Mouse (Mus musculus) gastrocnemius, adult 18-20 months (tissue): ENCODE measurements around the gene Gm20388. TPM values are rescaled to one million over a fixed set of nuclear protein-coding genes. Genes with fewer than 3 reads are reported as not detected.

ENCODE experiments used
- DNase-seq: peaks from one replicate; pipeline ENCODE4 v3.0.0; 2021; ENCODE audit warnings: low spot score
- total RNA-seq, 2 experiments: library from RNA; stranded (reverse); gene quantifications; 2 replicates each; pipeline ENCODE4 v1.2.3; 2021

Gene Gm20388
- total RNA-seq, 2 experiments from 2014 or later, result 10.5 to 12.3 TPM

GRCm38 (mm10) chr8:122701441-122702185, 2791.0 kb downstream of the Gm20388 start:
- DNase-seq, result no peak

GRCm38 (mm10) chr8:122702301-122702941, 2791.8 kb downstream of the Gm20388 start:
- no peak for DNase-seq

GRCm38 (mm10) chr8:122702957-122703356, 2792.3 kb downstream of the Gm20388 start:
- DNase-seq, result no peak

DNA sequence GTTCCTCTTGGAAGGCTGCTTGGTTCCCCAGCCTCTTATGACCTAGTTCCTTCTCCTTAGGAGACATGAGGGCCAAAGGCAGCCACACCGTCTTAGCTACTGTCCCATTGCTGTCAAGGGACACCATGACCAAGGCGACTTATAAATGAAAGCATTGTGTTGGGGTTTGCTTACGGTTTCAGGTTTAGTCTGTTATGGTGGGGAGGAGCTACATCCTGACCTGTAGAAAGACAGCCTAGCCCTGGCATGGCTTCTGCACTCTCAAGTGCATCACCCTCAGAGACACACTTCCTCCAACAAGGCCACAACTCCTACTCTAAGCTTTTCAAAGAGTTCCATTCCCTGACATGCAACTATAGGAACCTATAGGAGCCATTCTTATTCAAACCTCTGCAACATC, 2794.0 kb downstream of the Gm20388 start:
- DNase-seq, result no peak

- DNase-seq, result no peak
These were observed 2795.4 kb downstream of the Gm20388 start for GRCm38 (mm10) chr8:122705901-122706561.

DNA sequence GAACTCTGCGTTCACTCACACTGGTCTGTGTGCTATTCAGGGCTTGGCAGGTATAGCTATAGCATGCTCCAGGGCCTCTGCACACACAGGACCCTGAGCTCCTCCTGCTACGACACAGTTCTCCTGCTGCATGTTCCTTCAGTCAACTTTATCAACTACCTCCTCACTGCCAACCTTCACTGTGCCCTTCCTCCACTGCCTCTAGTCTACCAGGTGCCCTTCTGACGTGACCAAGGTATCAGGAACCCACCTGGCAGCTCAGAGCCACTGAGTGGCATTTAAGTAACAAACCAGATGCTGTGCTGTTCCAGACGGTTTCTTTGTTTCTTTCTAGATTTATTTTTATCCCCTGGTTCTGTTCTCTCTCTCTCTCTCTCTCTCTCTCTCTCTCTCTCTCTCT, 2796.5 kb downstream of the Gm20388 start:
- no peak for DNase-seq

DNA sequence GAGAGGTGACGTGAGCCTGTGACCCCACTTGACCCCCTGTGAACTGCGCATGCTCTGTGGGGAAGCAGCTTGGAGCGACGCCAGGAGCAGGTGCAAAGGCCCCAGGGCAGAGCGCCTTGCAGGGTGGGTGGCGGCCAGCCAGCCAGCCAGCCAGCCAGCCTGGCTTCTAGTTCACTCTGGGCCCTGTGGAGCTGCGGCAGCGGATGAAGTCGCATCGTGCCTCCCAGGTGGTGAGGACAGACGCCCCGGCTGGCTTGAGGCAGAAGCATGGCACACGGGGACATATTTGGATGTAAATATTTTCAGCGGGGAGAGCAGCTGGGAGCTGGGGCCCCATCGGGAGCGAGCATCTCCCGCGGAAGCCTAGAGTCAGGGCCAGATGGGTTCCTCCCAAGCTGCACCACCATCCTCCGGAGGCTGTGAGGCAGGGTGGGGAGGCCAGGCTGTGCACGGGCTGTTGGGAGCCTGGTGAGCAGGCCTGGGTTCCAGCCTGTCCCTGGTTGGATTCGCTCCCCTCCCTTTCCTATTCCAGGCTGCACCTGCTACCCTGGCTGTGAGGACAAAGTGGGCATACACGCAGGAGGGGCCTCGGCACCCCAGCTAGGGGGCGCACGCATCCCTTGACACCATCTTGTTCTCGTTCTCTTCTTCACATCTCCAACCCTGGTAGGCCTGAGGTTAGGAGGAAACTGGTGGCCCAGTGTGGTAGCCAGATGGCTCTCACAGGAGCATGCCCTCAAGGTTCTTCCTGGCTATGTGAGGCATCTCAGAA, 2798.9 kb downstream of the Gm20388 start:
- DNase-seq, result no peak

DNA sequence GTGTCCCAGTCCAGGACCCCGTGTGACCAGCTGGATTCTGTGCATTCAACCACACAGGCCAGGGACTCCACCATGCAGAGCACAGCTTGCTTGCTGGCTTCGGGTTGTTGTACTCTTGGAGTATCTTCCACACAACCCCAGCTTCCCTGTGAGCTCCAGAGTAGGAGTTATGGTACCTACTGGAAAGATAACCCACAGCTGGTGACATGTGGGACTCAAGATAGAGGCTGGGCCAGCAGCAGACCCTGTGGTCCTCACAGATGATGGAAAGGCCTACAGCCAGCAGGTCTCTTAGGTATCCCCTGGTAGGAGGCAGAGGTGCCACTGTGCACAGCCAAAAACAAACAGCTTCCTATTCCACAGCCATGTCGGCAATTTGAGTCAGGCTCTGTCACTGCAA, 2800.8 kb downstream of the Gm20388 start:
- no peak for DNase-seq

DNA sequence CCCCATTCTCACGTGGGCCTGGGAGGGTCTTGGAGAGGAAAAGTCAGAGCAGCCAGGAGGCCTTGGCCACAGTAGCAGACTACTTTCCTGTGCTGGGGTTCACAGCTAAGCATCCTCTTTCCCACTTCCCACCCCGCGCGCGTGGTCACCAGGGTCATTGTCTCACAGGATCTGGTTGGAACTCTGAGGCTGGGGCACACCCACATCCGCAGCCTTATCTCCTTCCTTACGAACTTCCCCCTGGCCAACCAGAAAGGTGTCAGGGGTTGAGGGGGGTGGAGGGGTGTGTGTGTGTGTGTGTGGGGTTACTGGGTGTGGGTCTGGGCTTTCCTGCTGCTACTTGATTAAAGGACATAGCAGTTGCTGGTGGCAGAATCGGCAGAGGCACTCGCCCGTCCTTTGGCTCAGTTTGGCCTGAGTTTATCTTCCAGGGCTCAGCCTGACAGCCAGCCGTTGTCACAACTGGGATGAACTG, 2801.3 kb downstream of the Gm20388 start:
- peak; percentile 29 for DNase-seq

DNA sequence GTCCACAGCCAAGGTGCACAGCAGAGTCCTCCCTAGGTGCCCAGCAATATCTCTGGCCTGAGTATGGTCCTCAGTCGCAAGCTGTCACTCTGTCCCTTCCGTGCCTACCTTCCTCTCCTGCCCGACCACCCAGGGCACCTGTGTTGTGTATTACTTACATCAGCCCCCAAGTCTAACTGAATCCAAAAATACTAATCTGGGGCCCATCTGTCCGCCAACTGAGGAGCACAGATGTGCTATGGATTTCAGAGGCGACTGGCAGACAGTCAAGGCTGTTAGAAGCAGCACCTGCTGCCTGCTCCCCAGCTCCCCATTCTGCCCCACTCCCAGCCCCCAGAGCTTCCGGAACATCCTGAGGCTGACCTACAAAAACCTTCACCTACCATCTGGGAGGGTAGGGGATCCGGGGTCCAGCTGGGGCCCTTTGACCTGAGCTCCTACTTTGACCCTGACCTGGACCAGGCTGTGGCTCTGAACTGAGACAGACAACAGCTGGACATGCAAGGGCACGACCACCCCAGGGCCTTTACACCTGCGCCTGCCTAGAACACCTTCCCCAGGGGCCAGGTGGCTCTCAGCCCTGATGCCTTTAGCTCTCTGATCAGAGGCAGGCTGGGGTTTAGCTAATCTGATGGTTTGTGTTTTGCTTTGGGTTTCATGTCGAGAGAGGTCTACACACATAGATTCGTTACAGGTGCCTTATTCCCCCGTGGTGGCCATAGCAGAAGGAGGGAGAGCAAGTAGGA, 2801.9 kb downstream of the Gm20388 start:
- no peak for DNase-seq

GRCm38 (mm10) chr8:122713157-122713518, 2802.5 kb downstream of the Gm20388 start:
- no peak for DNase-seq

GRCm38 (mm10) chr8:122716566-122716965, 2805.9 kb downstream of the Gm20388 start:
- DNase-seq, result no peak

DNA sequence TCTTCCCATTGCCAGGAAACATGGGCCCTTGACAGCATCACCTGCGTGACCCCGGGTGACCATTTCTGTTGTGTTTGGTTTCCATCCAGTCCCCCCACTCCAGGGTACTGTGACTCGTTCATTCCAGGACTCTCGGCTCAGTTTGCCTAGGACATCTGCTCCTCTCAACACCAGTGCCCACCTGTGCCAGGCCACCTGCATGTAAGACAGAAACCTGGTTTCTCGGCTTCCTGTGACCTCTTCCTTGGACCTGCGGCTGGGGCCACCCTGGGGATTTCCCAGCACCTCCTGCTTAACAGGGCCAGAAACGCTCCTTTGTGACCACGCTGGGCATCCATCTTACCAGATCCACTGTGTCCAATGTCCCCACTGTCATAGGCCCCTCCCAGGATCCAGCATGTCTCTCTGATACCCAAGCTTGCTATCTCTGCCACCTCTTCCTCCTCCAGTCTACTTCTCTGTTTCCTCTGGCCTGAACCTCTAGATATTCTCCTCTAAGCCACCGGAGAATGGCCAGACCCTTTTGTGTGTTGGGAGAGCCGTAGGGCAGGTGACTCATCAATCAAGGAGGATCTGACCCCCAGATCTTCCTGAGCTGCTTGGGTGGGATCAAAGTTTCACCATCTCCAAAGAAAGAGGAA, 2807.3 kb downstream of the Gm20388 start:
- no peak for DNase-seq

DNA sequence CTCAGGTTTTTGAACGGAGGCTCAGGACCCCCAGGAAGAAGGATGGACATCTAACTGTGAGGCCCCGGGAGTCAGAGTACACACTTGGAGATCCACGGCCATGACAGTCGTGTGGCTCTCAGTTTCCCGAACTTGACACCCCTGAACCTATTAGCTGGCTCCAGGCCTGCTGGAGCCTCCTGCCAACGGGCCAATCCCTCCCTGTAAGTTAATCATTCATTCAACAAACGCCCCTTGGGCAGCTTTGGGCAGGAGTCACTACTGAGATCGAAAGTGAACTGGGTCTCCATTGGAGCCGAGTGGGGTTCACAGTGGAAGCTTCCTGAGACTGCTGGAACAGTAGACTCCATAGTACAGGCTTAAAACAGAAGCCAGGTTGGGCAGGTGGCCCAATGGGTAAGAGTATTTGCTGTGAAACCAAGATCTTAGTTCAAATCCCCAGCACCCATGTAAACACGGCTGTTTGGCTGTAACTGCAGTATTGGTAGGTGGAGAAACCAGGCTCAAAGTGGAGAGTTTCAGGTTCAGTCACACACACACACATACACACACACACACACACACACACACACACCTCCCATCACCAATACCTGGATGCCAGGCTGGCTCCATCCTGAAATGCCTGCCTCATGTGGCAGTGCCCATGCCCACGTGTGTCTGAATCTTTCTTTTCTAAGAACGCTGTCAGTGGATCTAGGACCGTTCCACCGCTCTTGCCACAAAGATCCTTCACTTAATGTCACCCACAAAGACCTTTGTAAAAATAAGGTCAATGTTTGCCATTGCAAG, 2808.3 kb downstream of the Gm20388 start:
- no peak for DNase-seq

DNA sequence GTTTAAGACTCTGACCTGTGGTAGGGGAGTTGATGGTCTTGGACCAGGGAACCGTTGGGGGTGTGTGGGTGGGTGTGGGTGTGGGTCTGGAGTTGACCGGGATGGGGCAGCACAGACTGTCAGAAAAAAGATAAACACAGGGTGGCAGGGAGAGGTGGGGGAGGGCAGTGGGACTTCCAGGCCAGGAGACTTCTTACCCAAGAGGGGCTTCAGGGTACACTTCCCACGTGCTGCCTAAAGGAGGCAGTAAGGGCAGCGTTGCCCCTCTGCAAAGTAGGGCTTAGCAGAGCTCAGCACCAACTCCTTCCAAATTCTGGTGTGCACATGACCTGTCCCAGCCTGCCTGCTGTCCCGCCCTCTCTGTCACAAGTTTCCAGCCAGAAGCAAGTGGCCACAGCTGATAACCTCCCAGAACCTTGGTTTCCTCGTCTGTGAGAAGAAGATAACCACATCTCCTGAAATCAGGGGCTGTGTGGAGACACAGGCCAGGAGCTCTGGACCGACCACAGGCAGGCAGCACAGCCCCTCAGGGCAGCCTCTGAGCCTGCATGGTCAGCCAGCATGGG, 2808.9 kb downstream of the Gm20388 start:
- no peak for DNase-seq

DNA sequence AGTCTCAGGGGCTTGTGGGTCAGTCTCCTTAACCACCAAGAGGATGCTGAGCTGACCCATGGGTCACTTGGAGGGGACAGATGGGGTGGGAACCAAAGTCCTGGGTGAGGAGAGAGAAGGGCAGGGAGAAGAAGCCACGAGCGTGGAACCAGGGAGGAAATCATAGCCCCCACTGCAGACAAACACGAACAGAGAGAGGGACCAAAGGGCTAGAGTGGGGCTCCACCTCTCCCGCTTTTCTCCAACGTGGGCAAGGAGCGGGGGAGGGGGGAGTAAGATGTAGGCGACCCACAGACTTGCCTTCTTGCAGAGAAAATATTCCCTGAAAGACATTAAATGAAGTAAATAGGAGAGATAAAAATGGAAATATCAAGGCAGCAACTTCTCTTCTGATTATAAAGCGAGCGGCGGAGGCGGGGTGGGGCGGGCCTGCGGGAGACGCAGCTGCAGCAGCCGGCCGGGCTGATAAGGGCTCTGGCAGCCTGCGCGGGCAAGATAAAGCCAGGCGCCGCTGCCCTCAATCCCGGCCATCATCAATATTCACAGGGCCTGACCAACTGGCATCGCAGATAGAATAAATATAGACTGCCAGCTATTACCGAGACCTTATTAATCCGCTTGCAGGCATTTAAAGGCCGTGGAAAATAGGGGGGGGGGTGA, 2809.6 kb downstream of the Gm20388 start:
- DNase-seq, result no peak

DNA sequence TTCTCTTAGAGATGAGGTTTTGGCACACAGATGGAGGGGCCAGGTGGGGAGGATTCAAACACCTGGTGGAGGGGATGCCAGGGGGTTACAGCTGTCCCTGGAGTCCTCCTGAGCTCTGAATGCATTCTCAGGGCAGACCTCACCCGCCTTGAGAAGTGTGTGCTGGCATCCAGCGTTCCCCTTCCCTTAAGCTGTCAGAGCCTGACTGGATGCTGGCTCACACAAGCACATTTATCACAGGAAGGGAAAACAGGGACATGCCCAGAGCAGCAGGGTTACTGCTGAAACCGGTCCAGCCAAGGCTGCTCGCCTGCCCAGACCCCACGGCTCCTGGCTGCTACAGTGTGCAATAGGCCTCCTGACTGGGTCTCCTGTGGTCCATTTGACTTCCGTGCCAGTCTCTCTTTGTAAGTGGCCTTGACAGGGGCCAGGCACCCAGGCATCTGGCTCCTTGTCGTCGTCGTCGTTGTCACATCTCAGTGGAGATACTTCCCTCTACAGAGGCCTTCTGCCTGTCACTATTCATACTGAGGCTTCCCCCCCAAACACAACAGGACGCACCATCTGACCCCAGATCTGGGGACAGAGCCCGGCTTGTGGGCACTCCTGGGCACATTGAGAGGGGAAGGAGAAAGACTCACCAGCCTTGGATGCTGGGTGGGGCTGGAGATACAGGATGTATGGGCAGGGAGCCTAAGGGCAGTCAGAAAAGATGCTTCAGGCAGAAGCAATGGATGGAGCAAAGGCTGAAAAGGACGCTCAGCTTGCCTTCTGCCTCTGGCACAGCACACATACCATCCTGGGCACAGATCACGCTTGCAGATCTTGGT, 2810.4 kb downstream of the Gm20388 start:
- no peak for DNase-seq

GRCm38 (mm10) chr8:122725187-122725586, 2814.5 kb downstream of the Gm20388 start:
- DNase-seq, result no peak
